Mouse (Mus musculus) heart, postnatal 25 days (tissue): ENCODE measurements at regions not wholly inside any gene's neighbourhood (a gene's known extent, or its start where the extent isn't known, plus 50 kb on each side); places are given as distances from the start of the nearest gene placed in this dataset.
A peak's percentile ranks its signal among the peaks of the same experiment; 100 is the strongest.
"Not testable (repeated sequence)": the region's sequence is repeated elsewhere in the genome, so short reads cannot be mapped to it uniquely, and the experiment has no call there.

ENCODE experiments used
- DNase-seq: peaks from one replicate; pipeline ENCODE4 v3.0.0; 2022; ENCODE audit warnings: low spot score
- intact Hi-C: fragments of 180-260 bp; cut with DNase I; formaldehyde crosslinking; loops from one replicate; pipeline ENCODE4 v1.15.1; 2025

DNA sequence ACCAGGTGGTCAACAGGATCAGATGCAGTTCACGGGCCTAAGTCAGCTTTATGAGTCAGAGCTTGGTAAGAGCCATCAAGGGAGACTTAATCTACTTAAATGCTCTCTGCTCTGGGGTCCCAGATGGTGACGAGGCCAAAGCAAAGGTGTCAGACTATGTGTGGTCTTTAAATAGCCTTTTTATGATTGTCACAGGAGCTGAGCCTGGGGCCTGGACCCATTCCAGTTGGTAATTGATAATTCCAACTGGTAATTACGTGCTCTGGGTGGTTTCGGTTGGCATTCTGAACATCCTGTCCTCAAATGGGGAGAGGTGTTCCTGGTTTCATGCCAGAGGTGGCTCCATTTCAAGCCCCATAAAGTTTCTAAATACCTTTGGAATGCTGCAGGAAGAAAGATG, 269.6 kb upstream of the Maf start:
- no peak for DNase-seq
- intact Hi-C loops: no loop called here

DNA sequence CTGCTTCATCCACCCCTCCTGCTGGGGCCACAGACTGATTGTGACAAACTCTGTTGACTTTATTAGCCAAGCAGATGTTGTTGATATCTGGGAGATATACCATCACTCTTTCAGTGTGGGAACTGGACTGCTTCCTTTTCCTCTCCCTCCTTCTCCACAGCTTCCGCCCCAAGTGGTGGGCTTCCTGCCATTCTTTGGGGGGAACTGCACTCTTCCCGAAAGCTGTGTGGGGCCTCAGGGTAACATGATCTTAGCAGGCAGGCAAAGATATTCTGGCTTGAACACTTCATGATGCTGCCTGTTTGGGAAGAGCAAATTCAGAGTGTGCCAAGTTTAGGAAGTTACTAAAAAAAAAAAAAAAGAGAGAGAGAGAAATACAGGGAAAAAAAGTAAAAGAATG, 267.1 kb upstream of the Maf start:
- intact Hi-C loops: no loop called here
- DNase-seq: no peak

DNA sequence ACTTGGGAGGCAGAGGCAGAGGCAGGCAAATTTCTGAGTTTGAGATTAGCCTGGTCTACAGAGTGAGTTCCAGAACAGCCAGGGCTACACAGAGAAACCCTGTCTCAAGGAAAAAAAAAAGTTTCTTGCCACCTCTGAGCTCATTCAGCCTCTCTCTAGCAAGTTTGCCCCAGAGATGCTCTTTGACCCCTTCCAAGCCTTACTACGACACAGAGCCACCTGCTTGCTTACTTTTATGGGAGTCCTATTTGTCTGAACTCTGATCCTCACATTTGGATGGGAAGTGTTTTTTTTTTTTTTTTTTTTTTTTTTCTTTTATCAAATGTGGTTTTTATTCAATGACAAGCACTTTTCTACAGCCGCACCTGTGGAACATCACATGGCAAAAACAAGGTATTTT, 263.8 kb upstream of the Maf start:
- DNase-seq, intact Hi-C loops: not testable (repeated sequence)

DNA sequence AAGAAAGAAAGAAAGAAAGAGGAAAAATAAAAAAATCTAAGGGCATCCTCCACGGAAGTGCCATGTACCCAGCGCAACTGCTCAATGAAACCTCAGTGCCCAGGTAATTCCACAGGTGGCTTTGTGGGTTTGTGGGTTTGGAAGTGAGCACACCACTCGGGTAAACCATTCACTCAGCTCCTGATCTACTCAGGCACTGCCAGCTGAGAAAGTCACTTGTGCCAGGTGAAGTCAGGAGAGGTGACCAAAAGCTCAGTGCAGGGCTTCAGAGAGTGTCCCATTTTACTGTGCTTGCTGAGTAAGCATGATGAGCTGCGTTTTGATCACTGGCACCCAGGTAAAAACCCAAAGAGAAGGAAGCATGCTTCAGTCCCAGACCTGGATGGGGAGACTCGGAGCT, 260.5 kb upstream of the Maf start:
- intact Hi-C loops: no loop called here
- no peak for DNase-seq

DNA sequence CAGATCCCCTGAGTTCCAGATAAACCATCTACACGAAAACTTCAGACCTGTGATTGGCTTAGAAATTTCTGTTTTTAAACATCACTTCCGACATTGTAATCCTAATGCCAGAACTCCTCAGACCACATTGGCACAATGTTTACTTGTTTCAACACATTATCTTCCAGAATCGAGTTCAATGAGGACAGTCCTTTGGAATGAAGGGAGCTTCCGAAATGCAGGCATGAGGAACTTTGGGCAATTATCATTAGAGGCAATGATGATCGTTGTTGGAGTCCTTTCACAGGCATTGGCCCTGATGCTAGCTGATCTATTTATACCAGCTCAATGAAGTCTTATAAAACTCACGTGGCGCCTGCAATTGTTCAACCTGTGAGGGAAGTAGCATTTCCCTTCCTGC, 258.4 kb upstream of the Maf start:
- intact Hi-C loops: no loop called here

DNA sequence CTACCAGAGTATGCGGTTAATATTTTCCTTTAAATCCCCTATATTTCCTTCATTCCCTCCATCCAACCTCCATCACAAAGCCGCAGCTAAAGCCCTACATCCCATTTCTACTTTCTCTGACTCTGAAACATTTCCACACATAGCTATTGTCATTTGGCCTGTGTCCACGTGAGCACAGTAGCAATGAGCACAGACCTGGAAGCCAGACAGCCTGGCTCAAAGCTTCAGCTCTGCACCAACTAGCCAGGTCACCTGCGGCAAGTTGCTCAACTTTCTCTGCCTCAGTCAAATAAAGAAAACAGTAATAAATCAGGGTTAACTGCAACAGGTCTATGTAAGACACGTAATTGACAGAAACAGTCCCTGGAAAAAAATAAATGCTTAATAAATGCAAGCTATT, 247.8 kb upstream of the Maf start:
- DNase-seq: no peak
- intact Hi-C loops: no loop called here

More for the DNA sequence above, 258.4 kb upstream of the Maf start:
- DNase-seq: no peak

DNA sequence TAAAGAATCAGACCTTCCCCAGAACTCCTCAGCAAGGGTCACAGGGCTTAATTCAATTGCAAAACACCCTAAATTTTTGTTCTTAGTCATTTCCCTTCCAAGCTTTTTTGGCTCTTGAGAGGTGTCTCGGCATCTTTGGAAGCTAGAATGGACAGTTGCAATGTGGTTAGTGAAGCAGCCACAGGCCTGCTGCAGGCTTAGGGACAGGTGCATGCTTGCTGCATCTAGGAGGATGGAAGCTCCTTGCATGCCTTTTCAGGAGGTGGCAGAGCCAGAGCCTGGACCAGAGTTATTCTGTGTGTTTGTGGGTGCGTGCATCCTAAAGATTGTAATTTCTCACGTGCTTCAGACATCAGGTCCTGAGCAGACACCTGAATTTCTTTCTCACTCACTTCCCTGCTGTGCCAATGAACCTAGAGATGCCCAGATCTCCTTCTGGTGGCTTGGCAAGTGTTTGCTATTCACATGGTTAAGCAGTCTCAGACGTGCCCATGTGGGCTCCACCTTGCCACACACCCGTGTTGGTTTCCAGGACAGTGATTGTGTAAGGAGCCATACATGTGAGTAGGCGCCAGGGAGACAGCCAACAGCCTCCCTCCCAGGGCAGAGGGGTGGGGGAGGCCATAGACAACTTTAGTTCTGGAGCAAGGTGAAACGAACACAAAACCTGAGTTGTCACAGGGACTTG, 246.3 kb upstream of the Maf start:
- no peak for DNase-seq
- intact Hi-C loops: no loop called here

DNA sequence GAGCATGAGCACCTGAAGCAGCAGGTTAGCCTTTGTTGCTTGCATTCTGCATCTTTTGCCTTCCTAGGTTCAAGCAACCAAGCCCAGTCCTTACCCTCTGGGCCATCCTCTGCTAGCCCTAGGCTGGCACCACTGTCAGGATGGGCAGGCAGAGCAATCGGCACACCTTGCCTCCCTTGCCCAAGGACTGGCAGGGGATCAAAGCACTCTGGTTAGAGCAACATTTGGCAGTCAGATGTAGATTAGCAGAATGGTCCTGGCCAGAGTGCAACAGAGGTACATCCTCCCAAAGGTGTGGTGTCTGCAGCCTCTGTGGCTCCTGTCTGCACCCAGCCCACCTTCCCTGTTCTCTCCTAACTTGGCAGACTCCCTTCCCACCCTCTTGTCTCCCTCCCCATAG, 244.9 kb upstream of the Maf start:
- DNase-seq: no peak
- intact Hi-C loops: no loop called here

DNA sequence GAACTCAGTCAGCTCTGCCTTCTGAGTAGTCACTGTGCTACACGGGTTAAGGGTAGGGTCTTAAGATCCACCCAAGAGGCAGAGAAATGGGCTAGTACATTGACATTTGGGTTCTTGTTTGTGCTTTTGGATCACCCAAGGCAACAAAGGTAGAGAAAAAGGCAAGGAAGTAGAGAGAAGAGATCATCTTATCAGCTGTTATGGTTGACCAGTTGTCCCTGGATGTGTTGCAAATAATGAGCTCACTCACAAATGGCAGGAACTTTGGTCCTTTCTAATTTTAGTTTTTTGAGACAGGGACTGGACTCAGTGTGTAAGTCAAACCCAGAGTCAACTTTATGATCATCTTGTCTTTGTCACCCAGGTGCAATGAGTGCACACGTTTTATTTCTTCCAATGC, 241.3 kb upstream of the Maf start:
- DNase-seq: no peak
- intact Hi-C loops: no loop called here

DNA sequence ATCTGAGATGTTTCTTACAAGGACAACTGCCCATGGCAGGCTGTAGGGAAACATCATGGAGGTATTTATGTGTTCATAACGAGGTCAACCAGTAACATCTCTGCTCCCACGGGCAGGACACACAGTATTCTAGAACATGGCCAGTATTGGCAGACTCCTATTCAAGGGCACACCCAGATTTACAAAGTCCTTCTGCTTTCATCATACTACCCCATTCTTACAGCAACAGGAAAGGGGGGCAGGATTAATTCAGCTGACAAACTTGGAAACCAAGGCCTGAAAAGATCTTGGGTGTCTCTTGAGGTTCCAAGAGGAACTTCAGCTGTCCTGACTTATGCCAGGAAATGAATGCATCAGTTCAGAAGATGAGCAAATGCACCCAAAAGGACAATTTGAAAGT, 240.4 kb upstream of the Maf start:
- intact Hi-C loops: no loop called here
- DNase-seq: no peak

DNA sequence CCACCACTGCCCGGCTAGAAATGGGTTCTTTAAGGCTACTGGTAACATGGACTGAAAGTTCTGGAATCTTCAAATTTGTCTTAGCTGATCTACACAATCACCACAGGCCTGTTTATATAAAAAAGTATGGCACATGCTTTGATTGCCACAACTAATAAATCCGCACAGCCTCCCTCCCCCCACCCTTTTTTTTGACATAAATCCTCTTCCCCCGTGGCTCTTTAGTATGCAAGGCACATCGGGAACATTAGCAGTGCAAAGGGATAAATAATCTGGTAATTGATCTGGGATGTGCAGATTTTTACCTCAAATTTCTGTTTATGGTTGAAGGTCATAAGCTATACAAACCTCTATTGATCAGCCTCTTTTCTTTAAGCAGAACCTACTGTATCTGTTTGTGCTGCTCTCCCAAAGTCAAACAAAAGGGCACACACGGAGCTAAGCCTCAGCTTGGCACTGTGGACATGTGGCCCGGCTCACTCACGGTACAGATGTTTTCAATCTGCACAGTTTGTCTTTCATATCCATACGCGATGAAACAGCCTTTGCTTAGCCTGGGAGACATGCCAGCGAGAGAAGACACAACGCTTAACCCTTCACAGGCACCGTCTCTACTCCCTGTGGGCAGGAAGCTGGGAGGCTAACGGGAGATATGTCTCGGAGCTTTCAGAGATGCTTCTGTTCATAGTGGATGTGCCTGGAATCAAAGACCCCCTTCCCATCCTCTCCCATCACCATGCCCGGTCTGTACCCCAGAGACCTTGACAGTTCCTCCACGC, 235.3 kb upstream of the Maf start:
- intact Hi-C loops: no loop called here
- peak; percentile 9 for DNase-seq

DNA sequence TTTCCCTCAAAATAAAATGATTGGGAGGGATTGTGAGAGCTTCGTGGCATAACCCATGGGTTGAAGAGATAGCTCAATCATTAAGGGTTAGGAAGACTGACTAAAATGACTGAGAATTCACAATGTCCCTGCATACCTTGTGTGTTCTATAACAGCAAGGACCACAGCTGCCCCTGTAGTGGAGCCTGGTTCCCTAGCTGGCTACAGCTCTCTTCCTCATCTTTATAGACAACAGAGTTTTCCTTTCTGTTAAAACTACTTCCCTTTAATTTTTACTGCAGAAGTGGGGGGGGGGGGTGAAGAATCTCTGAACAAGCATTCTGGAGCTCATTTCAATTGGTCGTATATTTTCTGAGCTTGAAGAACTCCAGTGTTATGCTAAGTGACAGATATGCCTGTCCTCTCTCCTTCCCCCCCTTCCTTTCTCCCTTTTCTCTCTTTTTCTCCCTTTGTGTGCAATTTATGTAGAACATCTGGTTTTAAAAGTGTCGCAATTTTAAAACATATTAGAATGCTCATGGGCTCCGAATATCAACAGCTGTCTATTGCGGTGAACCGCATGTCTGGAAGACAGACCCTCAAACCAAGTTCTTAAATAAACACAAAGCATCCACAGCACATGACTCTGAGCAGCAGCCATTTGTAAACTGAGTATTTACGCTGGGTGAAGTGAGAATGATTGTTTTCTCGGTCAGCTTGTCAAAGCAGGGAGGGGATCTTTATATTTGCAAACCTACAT, 222.0 kb upstream of the Maf start:
- intact Hi-C loops: no loop called here
- DNase-seq: no peak

DNA sequence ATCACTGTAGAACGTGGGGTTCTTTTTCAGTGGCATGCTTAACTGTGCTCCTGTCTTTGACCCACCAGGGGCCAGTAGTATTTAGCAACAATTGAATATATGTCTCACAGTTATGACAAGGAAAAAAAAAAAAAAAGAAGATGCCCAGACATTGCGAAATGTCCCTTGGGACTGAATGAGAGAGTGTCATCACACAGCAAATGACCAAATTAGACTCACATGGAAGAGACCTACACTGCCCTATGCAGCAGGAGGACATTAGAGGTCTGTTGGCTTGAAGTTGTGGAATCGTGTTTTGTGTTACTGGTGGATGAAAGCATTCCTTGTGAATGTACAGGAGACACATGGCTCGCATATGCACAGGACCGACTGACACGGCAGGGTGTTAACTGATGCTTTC, 214.3 kb upstream of the Maf start:
- intact Hi-C loops: no loop called here
- DNase-seq: no peak

DNA sequence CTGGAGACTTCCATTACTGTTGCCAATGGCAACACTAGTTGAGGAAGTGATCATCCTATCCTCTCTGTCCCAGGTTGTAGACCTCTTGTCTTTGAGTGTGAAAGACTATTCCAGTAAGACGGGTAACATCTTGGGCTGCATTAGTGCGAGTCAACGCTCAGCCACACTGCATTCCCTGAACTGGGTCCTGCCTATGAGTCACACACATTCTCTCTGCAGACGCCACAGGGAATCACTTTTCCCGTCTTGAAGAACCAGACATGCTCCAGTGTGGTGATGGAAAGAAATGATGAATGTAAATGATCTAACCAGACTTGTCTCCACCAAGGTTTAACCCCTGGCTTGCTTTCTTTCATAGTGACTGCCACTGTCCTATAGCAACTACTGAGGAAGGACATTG, 199.1 kb upstream of the Maf start:
- intact Hi-C loops: no loop called here
- DNase-seq: no peak

DNA sequence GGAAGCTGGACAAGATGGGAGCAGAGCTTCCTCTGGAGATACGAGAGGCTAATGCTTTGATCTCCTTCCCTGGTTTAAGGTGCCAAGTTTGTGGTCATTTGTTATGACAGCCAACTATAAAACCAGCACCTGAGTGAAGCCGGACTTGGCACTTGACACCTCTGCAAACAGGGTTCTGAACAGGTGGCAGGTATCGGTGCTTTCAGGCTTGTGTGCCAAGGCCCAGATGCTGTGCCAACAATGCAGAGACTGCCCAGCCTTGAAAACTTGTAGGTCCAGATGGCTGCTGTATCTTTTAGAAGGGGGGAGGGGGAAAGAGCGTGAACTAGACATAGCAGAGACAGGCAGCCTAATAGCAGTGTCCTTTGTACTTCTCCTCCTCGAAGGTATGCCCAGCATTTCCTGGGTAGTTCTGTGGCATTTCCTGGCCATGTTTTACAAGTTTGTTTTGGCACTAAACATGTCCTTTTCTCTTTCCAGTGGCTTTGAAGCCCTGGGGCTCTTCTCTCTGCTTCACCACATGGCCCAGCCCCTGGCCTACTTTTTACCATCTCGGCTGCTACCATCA, 196.3 kb upstream of the Maf start:
- no peak for DNase-seq
- intact Hi-C loops: no loop called here

DNA sequence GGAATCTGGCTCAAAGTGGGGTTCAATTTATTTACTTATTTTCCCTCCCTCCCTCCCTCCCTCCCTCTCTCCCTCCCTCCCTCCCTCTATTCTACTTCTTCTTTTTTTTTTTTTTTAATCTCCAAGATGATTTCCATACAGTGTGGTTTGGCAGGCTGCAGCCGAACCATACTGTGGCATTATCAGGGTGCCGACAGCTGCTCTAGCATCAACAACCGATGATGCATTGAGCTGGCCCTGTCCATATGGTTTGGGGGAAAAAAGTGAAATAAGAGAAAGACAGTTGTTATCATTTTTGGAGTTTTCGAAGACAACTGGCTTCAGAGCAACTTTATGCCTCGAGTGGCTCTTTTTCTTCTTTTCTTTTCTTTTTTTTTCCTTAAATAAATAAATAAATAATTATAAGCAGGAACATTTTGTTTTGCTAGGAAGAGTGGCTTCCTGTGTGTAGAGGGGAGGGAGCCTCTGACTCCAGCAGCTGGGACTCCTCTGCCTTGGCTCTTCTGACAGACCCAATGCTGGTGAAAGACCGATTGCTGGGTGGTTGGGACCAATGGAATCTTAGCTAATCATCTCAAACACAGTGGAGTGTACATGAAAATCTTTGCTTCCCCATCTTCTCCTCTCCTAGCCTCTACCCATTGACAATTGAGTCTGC, 190.1 kb upstream of the Maf start:
- intact Hi-C loops: no loop called here
- DNase-seq: no peak

DNA sequence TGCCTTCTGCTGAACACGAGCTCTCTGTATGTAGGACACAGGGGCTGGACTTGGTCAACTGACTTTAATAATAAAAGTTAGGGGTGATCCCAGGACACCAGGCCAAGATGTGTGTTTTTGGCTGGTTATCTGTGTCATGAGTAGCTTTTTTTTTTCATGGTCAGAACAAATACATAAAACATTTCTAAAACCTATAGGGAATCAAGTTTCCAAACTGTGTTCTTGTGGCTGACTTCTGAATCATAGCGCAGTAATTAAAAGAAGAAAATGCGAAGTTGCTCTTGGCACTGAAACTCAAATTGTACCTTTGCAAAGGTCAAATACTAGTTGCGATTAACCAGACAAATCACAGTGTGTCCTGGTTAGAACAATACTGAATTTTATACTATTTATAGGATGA, 189.5 kb upstream of the Maf start:
- no peak for DNase-seq
- intact Hi-C loops: no loop called here

DNA sequence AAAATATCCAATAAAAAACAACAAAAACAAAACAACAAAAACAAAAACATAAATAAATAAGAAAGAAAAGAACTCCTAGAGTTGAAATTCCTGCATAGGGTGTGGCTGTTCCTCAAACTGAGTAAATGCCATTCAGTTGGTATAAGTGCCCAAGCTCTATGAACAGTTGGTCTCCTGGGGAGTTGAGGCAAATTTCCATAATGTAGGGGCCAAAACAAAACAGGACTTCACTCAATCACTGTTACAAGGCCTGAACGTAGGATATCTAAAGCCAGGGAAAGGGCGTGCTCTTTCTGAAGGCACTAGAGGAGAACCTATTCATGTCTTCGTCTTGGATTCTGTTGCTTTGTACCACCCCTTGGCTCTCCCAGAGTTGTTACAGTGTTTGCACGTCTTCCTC, 188.5 kb upstream of the Maf start:
- no peak for DNase-seq
- intact Hi-C loops: no loop called here

DNA sequence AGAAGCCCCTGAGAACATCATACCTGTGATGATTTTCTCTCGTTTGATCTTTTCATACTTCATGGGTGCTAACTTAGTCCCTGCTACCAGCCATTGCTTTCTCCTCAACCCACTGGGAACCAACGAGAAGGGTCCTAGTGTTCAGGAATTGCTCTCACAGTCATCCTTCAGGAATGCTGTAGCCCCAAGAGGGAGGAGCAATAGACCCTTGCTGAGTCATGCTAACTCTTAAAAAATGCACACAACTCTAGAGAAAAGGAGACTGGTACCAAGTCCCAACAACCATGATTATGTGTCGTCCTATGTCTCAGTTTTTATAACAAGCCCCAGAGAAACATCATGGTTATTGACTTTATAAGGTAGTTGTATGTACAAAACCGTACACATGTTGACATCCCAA, 180.7 kb upstream of the Maf start:
- DNase-seq: no peak
- intact Hi-C loops: no loop called here

DNA sequence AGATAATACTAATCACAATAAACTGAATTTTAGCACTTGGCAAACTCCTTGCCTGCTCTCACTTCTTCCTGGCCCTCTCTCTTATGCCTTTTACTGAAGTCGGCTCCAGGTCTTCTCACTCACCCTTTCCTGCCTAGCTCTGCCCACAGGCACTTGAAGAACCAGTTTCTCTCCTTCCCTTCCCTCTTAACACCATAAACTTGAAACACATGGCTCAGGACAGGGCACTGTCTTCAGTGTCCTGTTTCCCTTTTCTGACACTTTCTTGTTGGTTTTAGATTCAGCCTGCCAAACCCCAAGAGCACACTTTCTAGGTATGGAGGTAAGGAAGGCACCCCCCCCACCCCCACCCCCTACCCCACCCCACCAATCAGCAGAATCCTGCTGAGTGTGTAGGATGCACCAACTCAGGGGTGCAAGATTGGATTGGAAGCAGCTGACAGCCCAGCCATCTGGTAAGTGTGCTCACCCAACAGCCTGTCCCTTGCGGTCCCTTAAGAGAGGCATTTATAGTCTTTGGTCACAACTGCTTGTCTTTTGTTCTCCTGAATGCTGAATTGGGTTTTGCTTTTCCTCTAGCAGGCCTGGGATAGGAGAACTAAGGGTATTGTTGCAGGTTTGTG, 177.6 kb upstream of the Maf start:
- no peak for DNase-seq
- intact Hi-C loops: no loop called here
